Comparison of ENCODE assay signal across 11 mouse cellular contexts in genomic region chr2:101967601-101968000, GRCm38 (mm10).
DNase-seq lines count a peak whose midpoint lies in the region; ATAC-seq and TF ChIP-seq lines count a peak whose summit lies in the region.
"Had no signal": no experiment of that assay in that cellular context is flagged by ENCODE, and none has a peak within 500 bp of the region (broad histone marks: within the 10 kb centered on the region; RNA-seq: fewer than 3 reads in every experiment).

No protein-coding gene starts in this region.

- H3K9me3 ChIP-seq in hindbrain, embryonic 15.5 days = no peaks in the 10 kb centered on the region
- H3K9me3 ChIP-seq in midbrain, embryonic 16.5 days (replicated peaks; ENCODE audit: control insufficient read depth, low read length, poor library complexity, severe bottlenecking) = no peaks in the 10 kb centered on the region

- H3K4me2 ChIP-seq in hindbrain, embryonic 15.5 days = no peak overlapping the region
- H3K4me2 ChIP-seq in midbrain, embryonic 16.5 days (ENCODE audit: low read length) = no peak overlapping the region

- no peak for ATAC-seq in hindbrain, embryonic 15.5 days (ENCODE audit: low FRiP score, low read depth)
- ATAC-seq in midbrain, embryonic 16.5 days = no peak
- ATAC-seq: activated CD4-positive, CD25-positive, alpha-beta regulatory T cell, adult 4 months had no signal

- H3K79me2 ChIP-seq in liver, adult 2 months (ENCODE audit: control insufficient read depth, insufficient read depth, low read length) = no peaks in the 10 kb centered on the region

- H3K27me3 ChIP-seq in liver, adult 2 months (ENCODE audit: control insufficient read depth, insufficient read depth, low read length) = no peaks in the 10 kb centered on the region
- no peaks in the 10 kb centered on the region for H3K27me3 ChIP-seq in hindbrain, embryonic 15.5 days
- H3K27me3 ChIP-seq in midbrain, embryonic 16.5 days (ENCODE audit: control insufficient read depth, insufficient read depth, low read depth, low read length) = no peaks in the 10 kb centered on the region

- DNase-seq in liver, adult 2 months (ENCODE audit: extremely low read depth, low read depth, low spot score) = peak; percentile 61
- DNase-seq in liver = no peak
- peak; percentile 43 to 76 for DNase-seq in kidney, postnatal 25 days
- DNase-seq in layer of hippocampus, adult 8-10 months (ENCODE audit: low spot score in 2 of 2) = no peak
- DNase-seq in adipocyte (ENCODE audit: low spot score) = no peak
- DNase-seq in ovary, postnatal 14 days (ENCODE audit: low spot score) = no peak
- DNase-seq: heart, postnatal 14 days; thymus, postnatal 14 days had no signal

- no peak overlapping the region for H3K4me3 ChIP-seq in liver, adult 2 months (ENCODE audit: insufficient read depth, low read depth, low read length)
- H3K4me3 ChIP-seq in hindbrain, embryonic 15.5 days = no peak overlapping the region
- H3K4me3 ChIP-seq in midbrain, embryonic 16.5 days (ENCODE audit: low read depth, low read length) = no peak overlapping the region

- H3K36me3 ChIP-seq in liver, adult 2 months (ENCODE audit: control insufficient read depth, insufficient read depth, low read length) = no peaks in the 10 kb centered on the region
- no peaks in the 10 kb centered on the region for H3K36me3 ChIP-seq in hindbrain, embryonic 15.5 days
- H3K36me3 ChIP-seq in midbrain, embryonic 16.5 days (ENCODE audit: control insufficient read depth, insufficient read depth, low read length) = no peaks in the 10 kb centered on the region

- H3K27ac ChIP-seq in liver, adult 2 months (replicated peaks; ENCODE audit: insufficient read depth, low read depth, low read length) = no peak overlapping the region
- H3K27ac ChIP-seq in hindbrain, embryonic 15.5 days (replicated peaks) = 0 out of 2 replicates have a peak overlapping the region, but pooled peaks have one; percentile 4
- H3K27ac ChIP-seq in midbrain, embryonic 16.5 days (ENCODE audit: low read length) = peak overlapping the region; percentile 31

- no peak for TF ChIP-seq POLR2A in liver, adult 2 months (IDR thresholded peaks at IDR 0.05; ENCODE audit: extremely low read depth, insufficient read depth, low read length)

- H3K9ac ChIP-seq in liver, adult 2 months (ENCODE audit: low read depth, low read length) = no peak overlapping the region
- no peak overlapping the region for H3K9ac ChIP-seq in hindbrain, embryonic 15.5 days
- 0 out of 2 replicates have a peak overlapping the region, but pooled peaks have one; percentile 28 for H3K9ac ChIP-seq in midbrain, embryonic 16.5 days (ENCODE audit: low read depth, low read length)

- WGBS in liver, adult 2 months = 26% methylated on average over 4 of the region's 4 CpGs
- 17% methylated on average over 4 of the region's 4 CpGs for WGBS in hindbrain, embryonic 15.5 days
- WGBS in midbrain, embryonic 16.5 days = 23% methylated on average over 4 of the region's 4 CpGs

- TF ChIP-seq CTCF in liver, adult 2 months (IDR thresholded peaks at IDR 0.05; ENCODE audit: low read depth, low read length) = no peak

- H3K4me1 ChIP-seq in liver, adult 2 months (ENCODE audit: control insufficient read depth, insufficient read depth, low read length) = peaks cover 5% of the 10 kb centered on the region; the same call in 1 of the 2 replicates
- H3K4me1 ChIP-seq in hindbrain, embryonic 15.5 days (replicated peaks) = peaks cover 39% of the 10 kb centered on the region
- H3K4me1 ChIP-seq in midbrain, embryonic 16.5 days (ENCODE audit: control insufficient read depth, insufficient read depth, low read length) = peaks cover 30% of the 10 kb centered on the region

Comparison
In these comparisons a context has a peak if more than half of its experiments do, and no peak if none do; other contexts are left out.
1. DNase-seq: peak in liver, adult 2 months (single experiment) and kidney, postnatal 25 days (2 of 2); none in liver (single experiment), layer of hippocampus, adult 8-10 months (0 of 2), adipocyte (single experiment) and ovary, postnatal 14 days (single experiment).